Mouse (Mus musculus): ENCODE measurements at regions not wholly inside any gene's neighbourhood (a gene's known extent, or its start where the extent isn't known, plus 50 kb on each side); places are given as distances from the start of the nearest gene placed in this dataset.
A peak's percentile ranks its signal among the peaks of the same experiment; 100 is the strongest.

DNA sequence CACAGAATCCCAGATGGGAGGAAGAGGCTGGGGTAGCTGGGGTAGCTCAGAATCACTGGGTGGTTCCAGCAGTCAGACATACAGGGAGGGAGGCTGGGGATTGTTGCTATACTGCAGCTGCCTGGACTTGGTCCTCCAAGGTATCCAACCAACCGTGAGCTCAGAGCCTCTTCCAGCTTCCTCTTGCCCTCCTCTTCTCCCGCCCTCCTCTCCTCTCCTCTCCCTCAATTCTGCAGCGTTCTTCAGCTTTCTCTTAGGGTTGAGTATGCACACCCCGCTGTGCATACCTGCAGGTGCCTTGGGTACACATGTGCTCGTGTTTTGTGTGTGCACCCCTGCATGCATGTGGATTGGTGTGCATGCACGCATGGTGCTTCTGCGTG, 81.6 kb downstream of the Cstad start:
- DNase-seq (ENCODE audit: low spot score): no peak

DNA sequence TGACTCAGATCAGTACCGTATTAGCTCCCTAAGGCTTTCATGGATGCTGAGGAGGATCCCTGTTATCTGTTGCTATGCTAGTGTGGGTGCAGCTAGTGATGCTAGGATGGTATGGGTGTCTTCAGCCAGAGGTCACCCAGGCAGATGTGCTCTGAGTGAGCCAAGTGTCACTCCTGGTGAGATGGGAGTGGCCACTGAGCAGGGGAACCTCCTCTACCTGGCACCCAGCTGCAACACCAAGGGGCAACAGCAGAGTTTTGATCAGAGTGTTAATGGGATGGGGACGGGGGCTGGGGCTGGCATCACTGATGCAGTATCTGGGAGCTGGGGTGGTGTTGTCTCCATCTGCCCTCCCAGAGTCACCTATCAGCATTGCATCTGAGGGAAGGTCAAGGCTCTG, 81.0 kb downstream of the Cstad start:
- no peak for DNase-seq (ENCODE audit: low spot score)

DNA sequence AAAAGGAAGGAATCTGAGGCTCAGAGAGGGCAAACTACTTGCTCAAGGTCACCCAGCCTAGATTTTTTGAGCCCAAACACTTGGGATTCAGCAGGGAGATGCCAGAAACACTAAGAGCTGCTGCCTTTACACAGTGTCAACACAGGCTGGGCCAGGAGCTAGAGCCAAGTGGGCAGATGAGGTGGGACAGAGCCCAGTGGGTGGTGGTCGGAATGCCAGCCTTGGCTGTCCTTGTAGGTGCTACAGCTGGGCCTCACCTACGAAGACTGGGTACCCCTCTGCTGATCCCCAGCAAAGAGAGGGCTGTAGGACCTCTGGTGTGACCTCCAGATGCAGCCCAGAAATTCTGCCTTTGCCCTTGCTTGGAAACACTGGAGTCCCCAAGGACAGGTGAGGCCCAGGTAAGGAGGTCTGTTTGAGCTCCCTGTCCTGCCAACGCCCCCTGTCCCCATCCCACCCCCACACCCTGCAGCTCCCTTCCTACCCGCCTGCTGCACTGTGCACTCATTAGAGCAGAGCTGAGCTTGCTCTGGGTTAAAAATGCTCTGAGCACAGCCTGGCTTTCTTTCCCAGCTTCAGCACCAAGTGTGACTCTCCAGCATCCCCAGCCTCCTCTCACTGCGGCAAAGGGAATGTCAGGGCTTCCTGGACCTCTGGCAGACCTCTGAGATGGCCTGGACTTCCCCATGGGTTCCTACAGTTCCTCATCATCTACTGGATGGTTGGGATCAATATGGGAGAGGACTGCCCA, 76.2 kb downstream of the Cstad start:
- DNase-seq (ENCODE audit: low spot score): no peak

DNA sequence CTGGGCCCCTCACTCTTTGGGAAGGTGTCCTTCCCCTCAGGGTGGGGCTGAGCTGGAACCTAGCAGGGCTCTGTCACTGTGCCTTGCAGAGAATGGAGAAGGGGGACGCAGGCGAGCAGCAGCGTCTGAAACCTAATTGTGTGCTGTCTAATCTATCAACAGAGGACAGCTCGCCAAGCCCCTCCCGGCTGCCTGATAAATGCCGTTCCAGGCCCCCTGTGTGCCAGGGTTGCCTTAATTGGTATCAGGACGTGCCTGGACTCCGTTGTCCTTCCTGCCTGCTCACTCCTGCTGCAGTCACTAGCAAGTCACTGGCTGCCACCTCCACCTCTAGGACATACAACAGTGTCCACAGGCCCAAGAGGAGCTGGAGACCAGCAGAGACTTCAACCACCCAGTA, 72.6 kb downstream of the Cstad start:
- DNase-seq (ENCODE audit: low spot score): no peak

DNA sequence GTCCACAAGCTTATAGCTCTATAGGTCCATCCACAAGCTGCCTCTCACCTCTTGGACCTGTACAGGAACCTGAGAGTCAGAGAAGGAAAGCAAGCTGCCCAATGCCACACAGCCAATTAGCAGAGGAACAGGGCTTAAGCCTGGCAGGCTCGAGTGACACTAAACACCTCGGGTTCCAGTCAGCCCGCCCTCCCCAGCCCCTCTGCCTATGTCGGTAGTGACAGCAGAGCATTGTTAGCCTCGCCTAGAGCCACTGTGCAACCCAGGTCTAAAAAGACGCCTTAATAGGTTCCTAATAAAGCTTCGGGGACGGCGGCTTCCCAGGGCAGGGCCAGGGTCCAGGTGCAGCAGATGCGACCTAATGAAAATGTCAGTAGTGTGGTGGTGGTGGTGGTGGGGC, 66.3 kb downstream of the Cstad start:
- no peak for DNase-seq (ENCODE audit: low spot score)

DNA sequence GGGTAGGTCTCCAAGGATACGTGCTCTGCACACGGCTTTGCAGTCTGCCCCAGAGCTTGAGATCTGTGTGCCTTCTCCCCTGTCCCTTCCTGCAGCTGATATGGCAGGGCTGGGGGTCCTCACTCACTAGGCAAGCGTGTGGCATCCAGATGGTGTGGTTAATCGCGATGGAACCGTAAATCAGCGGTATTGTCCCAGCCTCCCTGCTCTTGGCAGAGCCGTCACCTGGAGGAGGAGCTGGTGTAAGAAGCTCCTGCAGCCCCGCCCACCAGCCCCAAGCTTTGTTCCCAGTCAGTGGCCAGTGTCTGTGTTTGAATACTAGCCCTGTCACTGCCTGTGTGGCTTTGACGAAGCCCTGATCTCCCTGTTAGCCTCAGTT, 65.8 kb downstream of the Cstad start:
- DNase-seq (ENCODE audit: low spot score): no peak

DNA sequence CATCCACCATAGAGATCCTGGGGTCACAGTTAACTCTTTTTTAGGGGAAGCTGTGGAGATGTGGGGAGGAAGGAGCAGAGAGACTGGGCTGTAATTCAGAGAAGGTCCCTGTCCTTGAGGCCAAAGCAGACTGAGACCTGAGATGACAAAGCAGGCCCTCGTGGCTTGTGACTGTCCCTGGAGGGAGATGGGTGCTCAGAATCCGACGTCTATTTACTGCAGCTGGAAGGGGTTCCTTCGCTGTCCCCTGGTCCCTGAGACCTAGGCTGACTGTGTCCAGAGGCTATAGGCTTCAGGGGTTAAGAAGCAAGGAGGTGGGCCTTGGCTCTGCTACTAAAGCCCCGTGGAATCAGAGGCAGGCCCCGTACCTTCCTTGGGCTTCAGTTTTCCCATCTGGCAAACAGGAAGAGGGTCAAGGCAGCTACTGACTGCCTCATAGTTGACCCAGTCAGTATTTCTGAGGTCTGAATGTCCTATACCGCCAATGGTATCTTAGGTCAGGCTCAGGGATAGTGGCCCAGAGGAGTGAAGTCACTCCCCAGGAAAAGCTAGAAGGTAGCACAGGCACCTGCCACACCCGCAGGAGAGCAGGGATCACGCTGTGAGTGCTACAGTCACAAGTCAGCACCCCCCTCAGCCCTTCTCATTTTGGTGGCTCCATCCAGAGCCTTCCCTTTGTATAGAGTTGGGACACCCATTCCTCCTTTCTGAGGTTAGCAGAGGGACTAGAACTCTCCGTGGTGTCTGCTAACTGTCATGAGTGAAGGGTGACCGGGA, 65.2 kb downstream of the Cstad start:
- DNase-seq (ENCODE audit: low spot score): no peak

DNA sequence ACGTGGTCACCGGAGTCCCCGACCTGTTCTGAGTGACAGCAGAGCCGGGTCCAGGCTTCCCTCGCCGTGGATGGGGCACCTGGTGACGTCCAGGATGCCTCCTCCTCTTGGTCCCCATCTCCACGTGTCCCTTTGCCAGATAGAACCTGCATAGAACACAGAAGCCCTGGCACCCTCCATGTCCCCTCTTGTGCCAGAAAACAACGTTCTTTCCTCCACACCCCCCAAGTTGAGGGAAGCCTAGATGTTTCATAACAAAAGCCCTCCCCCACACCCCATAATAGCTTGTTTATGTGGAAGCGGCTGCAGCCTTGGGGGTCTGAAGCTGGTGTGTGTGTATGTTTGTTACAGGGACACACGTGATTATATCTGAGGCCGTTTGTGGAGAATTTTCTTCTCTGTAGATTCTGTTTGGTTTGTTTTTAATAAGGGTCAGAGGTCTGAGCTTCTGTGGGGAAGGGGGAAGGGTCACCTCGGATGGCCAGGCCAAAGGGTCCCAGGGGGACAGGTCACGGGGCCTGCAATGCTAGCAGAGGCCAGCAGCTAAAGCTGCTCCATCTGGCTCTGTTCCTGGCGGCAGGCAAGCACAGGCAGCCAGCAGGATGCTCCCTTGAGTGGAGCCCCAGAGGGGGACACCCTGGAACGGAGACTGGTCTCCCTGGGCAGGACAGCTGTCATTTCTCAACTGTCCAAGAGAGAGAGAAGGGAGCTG, 64.2 kb downstream of the Cstad start:
- peak; percentile 79 for DNase-seq (ENCODE audit: low spot score)
